Mouse (Mus musculus) R1 (cell line): Measurements from ENCODE around the gene Hsp90b1.
"Not testable (repeated sequence)": the region's sequence is repeated elsewhere in the genome, so short reads cannot be mapped to it uniquely, and the experiment has no call there.

Experiments
- DNase-seq: peaks from one replicate; pipeline ENCODE4 v3.0.0-alpha.2; 2018; ENCODE audit warnings: low read depth, low spot score

Hsp90b1 gene

GRCm38 (mm10) chr10:86705318-86705921 lies at the start of gene Hsp90b1, which contains the start of gene Ttc41:
Gene Hsp90b1, minus strand, starts transcription at chr10:86705509.
Gene Ttc41, plus strand, starts transcription at chr10:86705811.
- peak; percentile 100 for DNase-seq

DNA sequence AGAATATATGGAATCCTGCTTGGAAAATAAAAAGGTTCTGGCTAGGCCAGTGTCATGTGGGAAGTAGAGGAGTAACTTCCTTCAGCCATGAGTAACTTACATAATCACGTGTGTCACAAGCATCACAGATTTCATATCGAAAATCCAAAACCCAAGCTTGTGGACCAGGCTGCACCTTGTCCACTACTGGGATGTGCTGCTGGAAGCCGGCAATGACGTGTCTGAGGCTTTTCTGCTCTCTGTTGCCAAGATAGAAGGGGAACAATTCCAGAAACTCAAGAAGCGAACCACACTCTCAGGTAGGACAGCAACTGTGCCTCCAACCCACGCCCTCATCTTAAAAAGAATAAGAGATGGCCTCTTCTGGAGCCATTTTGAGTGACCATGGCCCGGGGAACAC lies 39.0 kb upstream of the Hsp90b1 start:
- no peak for DNase-seq

- DNase-seq: no peak
Observed at GRCm38 (mm10) chr10:86742918-86743317, 37.6 kb upstream of the Hsp90b1 start.

- DNase-seq: no peak
Observed at GRCm38 (mm10) chr10:86735036-86735435, 29.7 kb upstream of the Hsp90b1 start.

- no peak for DNase-seq
Observed at GRCm38 (mm10) chr10:86731500-86731863, 26.2 kb upstream of the Hsp90b1 start.

GRCm38 (mm10) chr10:86730823-86731499 lies 25.7 kb upstream of the Hsp90b1 start:
- DNase-seq: peak; percentile 91

GRCm38 (mm10) chr10:86728176-86728575 lies 22.9 kb upstream of the Hsp90b1 start:
- DNase-seq: no peak

DNA sequence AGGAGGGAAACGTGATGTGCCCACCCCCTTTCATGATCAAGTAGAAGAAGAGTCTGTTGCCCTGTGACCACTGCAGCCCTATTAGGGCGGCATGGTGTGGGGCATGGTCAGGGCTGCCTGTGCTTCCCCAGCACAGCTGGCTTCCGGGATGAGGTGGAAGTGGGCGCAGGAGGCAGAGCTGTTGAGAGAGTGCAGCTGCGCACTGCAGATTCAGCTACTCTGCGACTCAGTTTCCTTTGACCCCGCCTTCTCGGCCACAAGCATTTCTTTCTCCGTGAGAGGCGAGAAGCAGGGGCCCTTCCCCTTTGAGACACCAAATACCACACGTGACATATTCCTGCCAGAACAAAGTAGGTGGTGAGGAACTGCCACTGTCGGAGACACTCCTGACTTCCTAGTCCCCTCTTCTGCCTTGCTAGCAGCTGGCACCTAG lies 22.3 kb upstream of the Hsp90b1 start:
- DNase-seq: peak; percentile 78

- no peak for DNase-seq
Observed at GRCm38 (mm10) chr10:86712156-86712555, 6.8 kb upstream of the Hsp90b1 start.

- no peak for DNase-seq
Observed at GRCm38 (mm10) chr10:86707134-86707533, 1.8 kb upstream of the Hsp90b1 start.

DNA sequence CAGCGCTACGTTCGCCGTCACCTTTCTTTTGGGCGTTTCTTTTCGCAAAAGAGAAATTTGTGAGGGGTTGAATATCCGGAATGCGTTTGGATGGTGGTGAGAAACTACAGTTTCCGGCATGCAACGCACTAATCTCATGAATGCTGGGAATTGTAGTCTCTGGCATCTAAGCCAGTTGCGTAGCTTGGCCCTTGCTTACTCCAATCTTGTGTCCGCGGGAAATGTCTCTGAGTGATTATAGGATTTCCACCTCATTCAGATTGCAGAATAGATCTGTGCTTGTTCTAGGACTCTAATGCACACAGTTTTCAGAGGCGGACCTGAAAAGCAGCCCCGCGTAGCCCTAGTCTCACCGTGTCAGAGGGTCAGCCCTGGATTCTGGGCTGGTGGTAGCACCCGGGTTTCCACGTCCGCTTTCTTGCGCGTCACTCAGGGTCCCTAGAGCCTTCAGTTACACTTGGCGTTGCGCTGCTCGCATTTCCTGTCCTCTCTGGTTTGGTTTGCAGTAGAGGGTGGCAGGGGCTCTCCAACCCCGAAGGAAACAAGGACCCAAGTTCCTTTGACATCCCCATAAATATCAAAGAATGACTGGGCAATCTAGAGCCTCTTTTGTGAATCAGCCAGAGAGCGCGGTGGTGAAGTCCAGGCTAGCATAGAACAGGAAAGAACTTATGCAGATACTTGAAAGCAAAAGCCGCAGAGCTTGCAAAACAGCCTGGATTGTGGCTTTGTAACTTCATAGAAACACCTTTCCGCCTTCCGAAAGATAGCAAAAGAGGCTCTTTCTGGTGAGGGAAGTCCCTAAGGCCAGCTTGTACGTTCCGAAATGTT lies 828 bp upstream of the Hsp90b1 start:
- DNase-seq: peak; percentile 97

- peak; percentile 34 for DNase-seq
Observed at GRCm38 (mm10) chr10:86704589-86705191, 619 bp downstream of the Hsp90b1 start.

DNA sequence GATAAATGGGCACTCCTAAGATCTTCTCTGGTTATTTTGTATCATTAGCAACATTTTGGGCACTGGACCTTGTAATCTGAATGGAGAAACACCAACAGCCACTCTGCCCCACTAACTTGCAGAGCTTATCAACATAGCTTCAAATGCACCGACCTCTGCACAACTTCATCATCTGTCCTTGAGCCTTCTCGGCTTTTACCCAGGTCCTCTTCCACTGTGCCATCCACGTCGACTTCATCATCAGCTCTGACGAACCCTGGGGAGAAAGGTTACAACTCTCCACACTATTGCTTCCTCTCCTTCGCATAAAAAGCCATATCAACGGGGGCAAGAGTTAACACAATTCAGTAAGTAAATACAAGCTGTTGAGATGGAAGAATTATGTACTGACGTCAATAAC lies 1.2 kb downstream of the Hsp90b1 start:
- DNase-seq: no peak

DNA sequence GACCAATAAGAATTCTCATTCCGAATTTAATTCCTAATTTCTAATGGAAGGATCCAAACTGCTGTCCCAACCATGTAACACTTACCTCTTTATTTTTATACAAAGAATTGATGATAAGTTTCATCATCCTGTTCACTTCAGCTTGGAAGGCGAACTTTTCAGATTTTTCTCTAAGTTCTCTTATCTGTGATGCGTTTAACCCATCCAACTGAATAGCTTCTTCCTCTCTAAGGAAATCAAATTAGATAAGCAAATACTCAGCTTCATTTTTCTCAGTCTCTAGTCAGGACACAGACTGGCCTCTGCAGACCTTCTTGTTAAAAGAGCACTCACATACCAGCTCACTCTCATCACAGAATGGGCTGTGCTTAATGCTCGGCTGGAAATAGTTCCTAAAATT lies 1.9 kb downstream of the Hsp90b1 start:
- DNase-seq: no peak

- no peak for DNase-seq
Observed at GRCm38 (mm10) chr10:86702312-86702920, 2.9 kb downstream of the Hsp90b1 start.

GRCm38 (mm10) chr10:86700973-86701372 lies 4.3 kb downstream of the Hsp90b1 start:
- DNase-seq: no peak

DNA sequence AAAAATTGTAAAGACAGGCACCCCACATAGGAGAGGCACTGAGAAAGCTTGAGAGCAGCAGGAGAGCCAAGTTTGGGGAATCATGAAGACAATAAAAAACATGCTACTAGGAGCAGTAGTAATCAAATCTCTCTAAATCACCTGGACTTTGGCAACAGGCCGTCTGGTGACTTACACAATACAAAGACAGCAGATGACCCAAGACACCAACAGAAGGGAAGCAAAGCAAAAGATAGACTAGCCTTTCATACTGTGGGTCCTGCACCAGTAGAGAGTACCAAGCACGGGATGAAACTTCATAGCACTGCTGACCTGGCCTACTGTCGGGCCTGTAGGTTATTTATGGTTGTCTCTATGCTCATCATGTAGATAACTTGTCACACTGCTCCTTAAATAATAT lies 5.1 kb downstream of the Hsp90b1 start:
- DNase-seq: no peak

GRCm38 (mm10) chr10:86686017-86686360 lies 19.3 kb downstream of the Hsp90b1 start:
- DNase-seq: not testable (repeated sequence)

GRCm38 (mm10) chr10:86685179-86686016 lies 19.9 kb downstream of the Hsp90b1 start:
- DNase-seq: peak; percentile 89

DNA sequence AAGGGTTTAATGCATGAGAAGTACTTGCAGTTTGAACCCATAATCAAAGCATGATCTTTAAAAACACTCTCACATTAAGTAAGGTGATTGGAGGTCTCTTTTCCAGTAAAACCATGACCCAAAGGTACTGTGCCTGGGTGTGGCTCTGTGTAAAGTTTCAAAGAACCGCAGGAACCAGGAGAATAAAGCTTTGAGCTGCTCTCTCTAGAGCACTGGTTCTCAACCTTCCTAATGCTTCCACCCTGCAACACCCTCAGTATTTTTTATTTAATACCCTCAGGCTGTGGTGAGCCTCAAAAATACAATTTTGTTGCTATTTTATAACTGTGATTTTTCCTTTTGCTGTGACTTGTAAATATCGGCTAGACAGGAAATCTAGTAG lies 20.5 kb downstream of the Hsp90b1 start:
- not testable (repeated sequence) for DNase-seq

DNA sequence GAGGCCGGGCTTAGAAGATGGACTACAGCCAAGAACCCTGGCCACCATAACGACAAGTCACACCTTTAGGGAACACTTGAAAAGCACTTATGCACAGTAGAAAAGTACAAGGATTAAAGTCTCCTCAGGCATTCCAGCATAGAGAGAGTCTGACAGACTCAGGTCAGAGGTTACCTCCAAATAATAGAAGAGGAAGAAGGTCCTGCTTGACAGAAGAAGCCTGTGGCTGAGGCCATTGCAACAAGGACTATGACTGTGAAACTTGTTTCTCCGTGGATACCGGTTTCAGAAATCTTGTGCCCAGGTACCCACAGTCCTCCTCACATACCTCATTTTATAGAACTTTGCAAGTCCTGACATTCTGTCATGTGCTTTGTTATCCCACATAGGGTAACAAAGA lies 34.8 kb downstream of the Hsp90b1 start:
- not testable (repeated sequence) for DNase-seq
